ENCODE assay signal across 11 mouse cellular contexts in genomic region chr5:103938547-103939349, GRCm38 (mm10). TPM values are rescaled to one million over a fixed set of nuclear protein-coding genes. Genes with fewer than 3 reads are reported as not detected.
DNase-seq lines count a peak whose midpoint lies in the region; ATAC-seq lines count a peak whose summit lies in the region.
"Had no signal": no experiment of that assay in that cellular context is flagged by ENCODE, and none has a peak within 500 bp of the region (broad histone marks: within the 10 kb centered on the region; RNA-seq: fewer than 3 reads in every experiment).

No protein-coding gene starts in this region.

- ATAC-seq in heart, embryonic 15.5 days (replicated peaks; ENCODE audit: insufficient number of reproducible peaks, insufficient read depth, low FRiP score, low read depth) = no peak; the same call in 1 of the 2 replicates
- peak; percentile 90 for ATAC-seq in forebrain, embryonic 15.5 days (replicated peaks)
- peak; percentile 87 for ATAC-seq in midbrain, embryonic 13.5 days
- ATAC-seq: activated CD4-positive, CD25-positive, alpha-beta regulatory T cell, adult 4 months; CD4-positive, CD25-positive, alpha-beta regulatory T cell, adult 4 months; liver, postnatal 0 days had no signal

- peaks cover 16% of the 10 kb centered on the region for H3K4me1 ChIP-seq in heart, embryonic 15.5 days (replicated peaks)
- peaks cover 24% of the 10 kb centered on the region for H3K4me1 ChIP-seq in forebrain, embryonic 15.5 days
- H3K4me1 ChIP-seq in midbrain, embryonic 13.5 days (replicated peaks) = peaks cover 32% of the 10 kb centered on the region

- peak overlapping the region; percentile 30; the same call in 1 of the 2 replicates for H3K4me2 ChIP-seq in heart, embryonic 15.5 days
- peak overlapping the region; percentile 17; the same call in 1 of the 2 replicates for H3K4me2 ChIP-seq in forebrain, embryonic 15.5 days (replicated peaks)
- H3K4me2 ChIP-seq in midbrain, embryonic 13.5 days (replicated peaks) = peak overlapping the region; percentile 38

- H3K9me3 ChIP-seq in heart, embryonic 15.5 days (replicated peaks) = no peaks in the 10 kb centered on the region
- no peaks in the 10 kb centered on the region for H3K9me3 ChIP-seq in forebrain, embryonic 15.5 days
- H3K9me3 ChIP-seq in midbrain, embryonic 13.5 days = no peaks in the 10 kb centered on the region

- no peak overlapping the region for H3K9ac ChIP-seq in heart, embryonic 15.5 days
- no peak overlapping the region for H3K9ac ChIP-seq in forebrain, embryonic 15.5 days (replicated peaks)
- no peak overlapping the region for H3K9ac ChIP-seq in midbrain, embryonic 13.5 days (replicated peaks)
- H3K9ac ChIP-seq: liver, postnatal 0 days had no signal

- H3K27ac ChIP-seq in heart, embryonic 15.5 days = peak overlapping the region; percentile 67
- peak overlapping the region; percentile 29 for H3K27ac ChIP-seq in forebrain, embryonic 15.5 days (replicated peaks)
- peak overlapping the region; percentile 37 for H3K27ac ChIP-seq in midbrain, embryonic 13.5 days

- H3K36me3 ChIP-seq in heart, embryonic 15.5 days = no peaks in the 10 kb centered on the region
- H3K36me3 ChIP-seq in forebrain, embryonic 15.5 days = no peaks in the 10 kb centered on the region
- H3K36me3 ChIP-seq in midbrain, embryonic 13.5 days = no peaks in the 10 kb centered on the region

- no peak for DNase-seq in heart, postnatal 4 days
- DNase-seq in cerebellum, adult 9-11 months = peak; percentile 36
- DNase-seq in spleen, adult 12 weeks (ENCODE audit: low spot score) = no peak
- DNase-seq in right cerebral cortex, postnatal 14 days = no peak
- DNase-seq in adrenal gland, postnatal 14 days = no peak
- DNase-seq: liver, postnatal 0 days had no signal

- no peaks in the 10 kb centered on the region for H3K27me3 ChIP-seq in heart, embryonic 15.5 days
- no peaks in the 10 kb centered on the region; the same call in 1 of the 2 replicates for H3K27me3 ChIP-seq in forebrain, embryonic 15.5 days
- peaks cover 7% of the 10 kb centered on the region; the same call in 1 of the 2 replicates for H3K27me3 ChIP-seq in midbrain, embryonic 13.5 days

- WGBS in heart, embryonic 15.5 days = 46% methylated on average over 11 of the region's 11 CpGs
- 5% methylated on average over 11 of the region's 11 CpGs for WGBS in forebrain, embryonic 15.5 days
- WGBS in midbrain, embryonic 13.5 days = 11% methylated on average over 11 of the region's 11 CpGs

- H3K4me3 ChIP-seq in heart, embryonic 15.5 days = no peak overlapping the region
- H3K4me3 ChIP-seq in forebrain, embryonic 15.5 days = no peak overlapping the region
- no peak overlapping the region for H3K4me3 ChIP-seq in midbrain, embryonic 13.5 days (replicated peaks)

RNA-seq across cellular contexts. Expression of gene Klhl8, which starts 27.7 kb away (rescaled TPM):
- polyA plus RNA-seq in heart, embryonic 15.5 days (2015; fragmentation: Nextera tagmentation; extraction: Ambion mirVana) = 11.4 and 13.2 TPM in 2 replicates
- 10 to 100 TPM; 12.1 to 13.1 TPM for total RNA-seq in heart, postnatal 4 days (2021)
- 43.8 and 46.3 TPM in 2 replicates for polyA plus RNA-seq in forebrain, embryonic 15.5 days (2015; fragmentation: Nextera tagmentation; extraction: Ambion mirVana)
- 28.1 and 30.7 TPM in 2 replicates for polyA plus RNA-seq in midbrain, embryonic 13.5 days (2015; fragmentation: Nextera tagmentation; extraction: Ambion mirVana)
- total RNA-seq in adrenal gland, postnatal 14 days (2021) = 14.0 and 16.2 TPM in 2 replicates

RNA-seq across cellular contexts. Expression of gene Hsd17b13, which starts 38.5 kb away (rescaled TPM):
- polyA plus RNA-seq in heart, embryonic 15.5 days (2015; fragmentation: Nextera tagmentation; extraction: Ambion mirVana) = 0.38 TPM in 1 of 2 replicates, not detected in the other
- under 1 TPM in 1 of 2 experiments, not detected in 1; 0.26 TPM for total RNA-seq in heart, postnatal 4 days (2021)
- polyA plus RNA-seq in forebrain, embryonic 15.5 days (2015; fragmentation: Nextera tagmentation; extraction: Ambion mirVana) = not detected in 2 replicates
- polyA plus RNA-seq in midbrain, embryonic 13.5 days (2015; fragmentation: Nextera tagmentation; extraction: Ambion mirVana) = not detected in 2 replicates
- 3.9 and 81.6 TPM in 2 replicates for total RNA-seq in adrenal gland, postnatal 14 days (2021)
- polyA plus RNA-seq: activated CD4-positive, CD25-positive, alpha-beta regulatory T cell, adult 4 months; CD4-positive, CD25-positive, alpha-beta regulatory T cell, adult 4 months had no signal
